Mouse (Mus musculus) erythroblast, embryonic 14.5 days (primary cell): ENCODE measurements around the gene Atf6b. TPM values are rescaled to one million over a fixed set of nuclear protein-coding genes. Genes with fewer than 3 reads are reported as not detected.

ENCODE experiments used
- H3K27me3 ChIP-seq: 2 replicates; pipeline ENCODE4 v1.6.1; 2012; ENCODE audit warnings: inconsistent platforms; ENCODE audit not compliant: control insufficient read depth
- H3K36me3 ChIP-seq: 2 replicates; pipeline ENCODE4 v1.6.1; 2012; ENCODE audit warnings: mild to moderate bottlenecking, inconsistent platforms; ENCODE audit not compliant: control insufficient read depth
- H3K4me1 ChIP-seq: 2 replicates; pipeline ENCODE4 v1.6.1; 2012; ENCODE audit warnings: inconsistent platforms; ENCODE audit not compliant: control insufficient read depth
- H3K4me3 ChIP-seq: replicated peaks from 2 replicates; pipeline ENCODE3; 2012; ENCODE audit warnings: moderate library complexity, mild to moderate bottlenecking, inconsistent platforms
- H3K9me3 ChIP-seq: 2 replicates; pipeline ENCODE4 v1.6.1; 2012; ENCODE audit warnings: low read length, inconsistent platforms, mixed read lengths; ENCODE audit not compliant: control insufficient read depth
- GATA1 ChIP-seq: IDR thresholded peaks from 2 replicates; pipeline ENCODE4 v1.6.1; 2012; ENCODE audit warnings: low read length, inconsistent platforms, mixed read lengths
- TAL1 ChIP-seq: IDR thresholded peaks from 3 replicates; pipeline ENCODE4 v1.6.1; 2012; ENCODE audit warnings: low read length, inconsistent platforms, mixed read lengths
- polyA plus RNA-seq: library from polyadenylated mRNA; stranded (reverse); fragments of >175 nt; gene quantifications from 2 replicates; pipeline ENCODE4 v1.2.3, GENCODE M21; 2012

The Atf6b gene
- polyA plus RNA-seq, 1 experiment, result 7.8 TPM

DNA sequence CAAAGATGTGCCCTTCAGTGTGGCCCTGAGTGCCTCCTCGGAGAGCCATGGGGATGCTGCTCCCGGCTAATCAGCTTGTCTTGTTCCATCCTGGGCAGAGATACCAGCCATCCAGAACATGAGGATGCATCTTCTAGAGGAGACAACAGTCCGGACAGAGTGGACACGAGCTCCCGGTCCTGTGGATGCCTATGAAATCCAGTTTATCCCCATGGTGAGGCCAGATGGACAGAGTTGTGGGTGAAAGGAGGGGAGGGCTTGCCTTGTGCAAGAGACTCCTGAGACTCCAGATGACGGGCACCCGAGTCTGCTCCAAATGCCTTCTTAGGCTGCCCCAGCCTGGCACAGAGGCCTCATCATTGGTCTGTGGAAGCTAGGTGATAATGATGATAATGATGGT, 26.2 kb downstream of the Atf6b start:
- Histone ChIP-seq H3K27me3 (peaks cover 58% of the 10 kb centered on the region), H3K36me3 (no peaks in the 10 kb centered on the region), H3K4me1 (peaks cover 2% of the 10 kb centered on the region; the same call in 1 of the 2 replicates), H3K4me3 (no peak overlapping the region), H3K9me3 (peaks cover 11% of the 10 kb centered on the region; the same call in 1 of the 2 replicates)
- TF ChIP-seq TAL1 (no peak), GATA1 (no peak)

DNA sequence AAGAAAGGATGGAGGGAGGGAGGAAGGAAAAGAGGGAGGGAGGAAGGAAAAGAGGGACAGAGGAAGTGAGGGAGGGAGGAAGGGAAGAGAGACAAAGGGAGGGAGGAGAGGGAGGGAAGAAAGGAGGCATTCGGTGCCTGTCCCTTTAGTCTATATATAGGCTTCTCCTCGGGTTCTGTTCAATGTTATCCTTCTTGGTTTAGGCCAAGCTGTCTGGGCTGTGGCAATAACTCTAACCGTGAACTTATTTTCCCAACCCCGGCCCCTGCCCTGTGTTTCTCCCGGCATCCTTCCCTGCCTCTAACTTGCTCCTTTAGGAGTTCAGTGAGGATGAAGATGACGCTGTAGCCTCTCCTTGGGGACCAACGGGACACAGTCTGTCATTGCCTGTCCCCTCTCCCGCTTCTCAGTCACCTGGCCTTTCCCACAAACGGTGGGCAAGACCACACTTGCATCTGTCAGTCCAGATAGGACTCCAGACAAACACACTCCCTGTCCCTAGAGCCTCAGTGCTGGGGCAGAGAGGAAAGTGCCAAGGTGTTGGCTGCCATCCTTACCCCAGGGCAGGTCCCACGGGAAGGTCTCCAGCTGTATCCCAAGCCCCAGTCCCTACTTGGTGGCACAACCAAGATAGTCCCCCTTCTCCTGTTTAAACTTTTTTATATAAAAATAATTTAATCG, 27.7 kb downstream of the Atf6b start:
- TF ChIP-seq GATA1 (no peak), TAL1 (no peak)
- Histone ChIP-seq H3K9me3 (peaks cover 11% of the 10 kb centered on the region; the same call in 1 of the 2 replicates), H3K27me3 (peaks cover 65% of the 10 kb centered on the region), H3K4me3 (no peak overlapping the region), H3K4me1 (peaks cover 2% of the 10 kb centered on the region; the same call in 1 of the 2 replicates), H3K36me3 (no peaks in the 10 kb centered on the region)

GRCm38 (mm10) chr17:34675205-34676092, 28.5 kb downstream of the Atf6b start:
- H3K4me1 ChIP-seq, result peaks cover 2% of the 10 kb centered on the region; the same call in 1 of the 2 replicates
- no peaks in the 10 kb centered on the region for H3K36me3 ChIP-seq
- H3K9me3 ChIP-seq, result peaks cover 11% of the 10 kb centered on the region; the same call in 1 of the 2 replicates
- H3K4me3 ChIP-seq, result no peak overlapping the region
- peaks cover 64% of the 10 kb centered on the region for H3K27me3 ChIP-seq
- TF ChIP-seq GATA1, result no peak
- TF ChIP-seq TAL1, result no peak

- peaks cover 60% of the 10 kb centered on the region for H3K27me3 ChIP-seq
- peaks cover 2% of the 10 kb centered on the region; the same call in 1 of the 2 replicates for H3K4me1 ChIP-seq
- no peak overlapping the region for H3K4me3 ChIP-seq
- peaks cover 10% of the 10 kb centered on the region; the same call in 1 of the 2 replicates for H3K9me3 ChIP-seq
- no peak for TF ChIP-seq GATA1
- no peak for TF ChIP-seq TAL1
- H3K36me3 ChIP-seq, result no peaks in the 10 kb centered on the region
Observed at GRCm38 (mm10) chr17:34676093-34676460, 29.1 kb downstream of the Atf6b start.

- H3K4me1 ChIP-seq, result peaks cover 2% of the 10 kb centered on the region; the same call in 1 of the 2 replicates
- H3K4me3 ChIP-seq, result no peak overlapping the region
- no peaks in the 10 kb centered on the region for H3K36me3 ChIP-seq
- TF ChIP-seq GATA1, result no peak
- no peak for TF ChIP-seq TAL1
- H3K27me3 ChIP-seq, result peaks cover 58% of the 10 kb centered on the region
- peaks cover 6% of the 10 kb centered on the region; the same call in 1 of the 2 replicates for H3K9me3 ChIP-seq
Observed at GRCm38 (mm10) chr17:34676671-34677070, 29.7 kb downstream of the Atf6b start.

GRCm38 (mm10) chr17:34680191-34680590, 33.2 kb downstream of the Atf6b start:
- peaks cover 30% of the 10 kb centered on the region for H3K27me3 ChIP-seq
- TF ChIP-seq GATA1, result no peak
- TF ChIP-seq TAL1, result no peak
- H3K9me3 ChIP-seq, result no peaks in the 10 kb centered on the region
- H3K4me3 ChIP-seq, result no peak overlapping the region
- no peaks in the 10 kb centered on the region for H3K36me3 ChIP-seq
- H3K4me1 ChIP-seq, result peaks cover 2% of the 10 kb centered on the region; the same call in 1 of the 2 replicates

DNA sequence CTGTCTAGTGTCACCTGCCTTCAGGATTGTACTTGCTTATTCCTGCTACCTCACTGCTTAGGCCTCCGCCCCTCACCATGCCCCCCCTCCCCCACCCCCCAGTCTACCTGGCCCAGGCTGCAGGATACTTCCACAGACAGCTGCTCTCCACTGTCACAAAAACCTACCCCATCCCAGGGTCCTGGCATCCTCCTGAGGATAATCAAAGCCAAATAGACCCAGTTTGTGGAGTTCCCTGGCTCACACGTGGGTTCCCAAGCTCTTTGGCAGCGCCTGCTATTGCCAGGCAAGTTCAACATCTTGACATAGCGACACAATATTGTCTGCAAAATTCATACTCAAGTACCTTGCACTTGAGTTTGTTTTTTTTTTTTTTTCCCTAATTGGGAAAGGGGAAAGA, 33.7 kb downstream of the Atf6b start:
- Histone ChIP-seq H3K4me1 (no peaks in the 10 kb centered on the region), H3K4me3 (no peak overlapping the region), H3K36me3 (no peaks in the 10 kb centered on the region), H3K27me3 (peaks cover 28% of the 10 kb centered on the region), H3K9me3 (no peaks in the 10 kb centered on the region)
- no peak for TF ChIP-seq TAL1
- TF ChIP-seq GATA1, result no peak

DNA sequence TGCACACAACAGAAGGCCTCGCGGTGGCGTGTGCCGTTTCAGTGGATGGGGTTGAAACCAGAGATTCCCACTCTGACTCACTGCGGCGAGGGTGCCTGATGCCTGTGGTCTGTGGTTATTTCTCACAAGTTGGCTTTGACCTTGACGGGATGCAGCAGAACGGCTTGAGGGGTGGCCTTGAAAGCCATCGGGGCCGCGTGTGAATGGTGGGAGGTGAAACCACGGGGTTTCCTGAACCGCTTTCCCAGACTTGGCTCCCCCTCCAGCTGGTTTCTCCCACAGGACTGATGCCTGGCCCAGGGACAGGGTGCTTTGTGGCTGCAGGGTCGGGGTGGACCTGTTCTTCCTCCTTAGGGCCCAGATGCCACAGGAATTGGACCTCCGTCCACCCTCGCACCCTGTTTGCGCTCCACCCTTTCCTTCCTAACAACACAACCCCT, 34.2 kb downstream of the Atf6b start:
- no peak for TF ChIP-seq GATA1
- no peak for TF ChIP-seq TAL1
- H3K27me3 ChIP-seq, result peaks cover 28% of the 10 kb centered on the region
- no peaks in the 10 kb centered on the region for H3K9me3 ChIP-seq
- no peak overlapping the region for H3K4me3 ChIP-seq
- no peaks in the 10 kb centered on the region for H3K4me1 ChIP-seq
- no peaks in the 10 kb centered on the region for H3K36me3 ChIP-seq

GRCm38 (mm10) chr17:34681881-34682536, 35.1 kb downstream of the Atf6b start:
- Histone ChIP-seq H3K4me1 (no peaks in the 10 kb centered on the region), H3K4me3 (no peak overlapping the region), H3K9me3 (no peaks in the 10 kb centered on the region), H3K36me3 (no peaks in the 10 kb centered on the region), H3K27me3 (peaks cover 26% of the 10 kb centered on the region)
- TF ChIP-seq GATA1 (no peak), TAL1 (no peak)
